Mouse (Mus musculus): ENCODE data around the gene Nrsn2.
A peak's percentile ranks its signal among the peaks of the same experiment; 100 is the strongest.
"Not testable (repeated sequence)": the region's sequence is repeated elsewhere in the genome, so short reads cannot be mapped to it uniquely, and the experiment has no call there.

Gene Nrsn2

GRCm38 (mm10) chr2:152384191-152384590, 7.8 kb upstream of the Nrsn2 start:
- no peak for DNase-seq (ENCODE audit: low spot score)

- no peak for DNase-seq (ENCODE audit: low spot score)
These were observed 640 bp downstream of the Nrsn2 start for GRCm38 (mm10) chr2:152375652-152376344.

- no peak for DNase-seq (ENCODE audit: low spot score)
These were observed 2.9 kb downstream of the Nrsn2 start for GRCm38 (mm10) chr2:152373547-152373946.

- DNase-seq (ENCODE audit: low spot score): no peak
These were observed 3.8 kb downstream of the Nrsn2 start for GRCm38 (mm10) chr2:152372661-152373060.

- no peak for DNase-seq (ENCODE audit: low spot score)
These were observed 4.3 kb downstream of the Nrsn2 start for GRCm38 (mm10) chr2:152372104-152372503.

GRCm38 (mm10) chr2:152368532-152369140, 7.8 kb downstream of the Nrsn2 start:
- peak; percentile 62 for DNase-seq (ENCODE audit: low spot score)

- DNase-seq (ENCODE audit: low spot score): no peak
These were observed 8.5 kb downstream of the Nrsn2 start for GRCm38 (mm10) chr2:152367917-152368316.

- DNase-seq (ENCODE audit: low spot score): peak; percentile 88
These were observed 12.9 kb downstream of the Nrsn2 start for GRCm38 (mm10) chr2:152363245-152364147.

- no peak for DNase-seq (ENCODE audit: low spot score)
These were observed 15.2 kb downstream of the Nrsn2 start for GRCm38 (mm10) chr2:152361193-152361592.

- peak; percentile 92 for DNase-seq (ENCODE audit: low spot score)
These were observed 16.1 kb downstream of the Nrsn2 start for GRCm38 (mm10) chr2:152360271-152360775.

GRCm38 (mm10) chr2:152359616-152360015, 16.8 kb downstream of the Nrsn2 start:
- peak; percentile 22 for DNase-seq (ENCODE audit: low spot score)

- not testable (repeated sequence) for DNase-seq (ENCODE audit: low spot score)
These were observed 17.5 kb downstream of the Nrsn2 start for GRCm38 (mm10) chr2:152358977-152359376.

GRCm38 (mm10) chr2:152357254-152357653, 19.2 kb downstream of the Nrsn2 start:
- no peak for DNase-seq (ENCODE audit: low spot score)

- DNase-seq (ENCODE audit: low spot score): peak; percentile 67
These were observed 26.4 kb downstream of the Nrsn2 start for GRCm38 (mm10) chr2:152349842-152350540.

- DNase-seq (ENCODE audit: low spot score): no peak
These were observed 27.2 kb downstream of the Nrsn2 start for GRCm38 (mm10) chr2:152349205-152349604.

- DNase-seq (ENCODE audit: low spot score): no peak
These were observed 28.7 kb downstream of the Nrsn2 start for GRCm38 (mm10) chr2:152347722-152348121.

GRCm38 (mm10) chr2:152346776-152347465, 29.5 kb downstream of the Nrsn2 start:
- DNase-seq (ENCODE audit: low spot score): no peak

- DNase-seq (ENCODE audit: low spot score): no peak
These were observed 31.0 kb downstream of the Nrsn2 start for GRCm38 (mm10) chr2:152345393-152345792.

- no peak for DNase-seq (ENCODE audit: low spot score)
These were observed 31.5 kb downstream of the Nrsn2 start for GRCm38 (mm10) chr2:152344909-152345308.

- peak; percentile 35 for DNase-seq (ENCODE audit: low spot score)
These were observed 32.1 kb downstream of the Nrsn2 start for GRCm38 (mm10) chr2:152344361-152344760.
